Mouse (Mus musculus): ENCODE data around the gene Rbbp5.

Rbbp5 gene

GRCm38 (mm10) chr1:132506058-132506457, 28.9 kb downstream of the Rbbp5 start, which contains the start of gene Tmem81:
Gene Tmem81, plus strand, starts transcription at chr1:132506230.
- no peak for DNase-seq

GRCm38 (mm10) chr1:132506656-132507055, 29.5 kb downstream of the Rbbp5 start:
- no peak for DNase-seq

GRCm38 (mm10) chr1:132509771-132510170, 32.6 kb downstream of the Rbbp5 start:
- peak; percentile 35 for DNase-seq

- peak; percentile 44 for DNase-seq
Measured at GRCm38 (mm10) chr1:132511521-132511920, 34.4 kb downstream of the Rbbp5 start.

GRCm38 (mm10) chr1:132512106-132512505, 34.9 kb downstream of the Rbbp5 start:
- peak; percentile 40 for DNase-seq

- peak; percentile 21 for DNase-seq
Measured at GRCm38 (mm10) chr1:132515339-132515738, 38.2 kb downstream of the Rbbp5 start.

GRCm38 (mm10) chr1:132516776-132517175, 39.6 kb downstream of the Rbbp5 start:
- DNase-seq: peak; percentile 49

- DNase-seq: peak; percentile 79
Measured at GRCm38 (mm10) chr1:132518621-132519020, 41.5 kb downstream of the Rbbp5 start.

- peak; percentile 9 for DNase-seq
Measured at GRCm38 (mm10) chr1:132519734-132520133, 42.6 kb downstream of the Rbbp5 start.

- DNase-seq: peak; percentile 58
Measured at GRCm38 (mm10) chr1:132520764-132521163, 43.6 kb downstream of the Rbbp5 start.

- DNase-seq: peak; percentile 39
Measured at GRCm38 (mm10) chr1:132523048-132523447, 45.9 kb downstream of the Rbbp5 start.

- peak; percentile 57 for DNase-seq
Measured at GRCm38 (mm10) chr1:132523920-132524319, 46.8 kb downstream of the Rbbp5 start.

GRCm38 (mm10) chr1:132525832-132526231, 48.7 kb downstream of the Rbbp5 start:
- peak; percentile 86 for DNase-seq

GRCm38 (mm10) chr1:132528071-132528470, 50.9 kb downstream of the Rbbp5 start:
- DNase-seq: peak; percentile 62

- DNase-seq: peak; percentile 95
Measured at GRCm38 (mm10) chr1:132528647-132529334, 51.6 kb downstream of the Rbbp5 start.

GRCm38 (mm10) chr1:132530631-132531191, 53.5 kb downstream of the Rbbp5 start:
- DNase-seq: peak; percentile 51

GRCm38 (mm10) chr1:132532521-132532920, 55.4 kb downstream of the Rbbp5 start:
- DNase-seq: no peak

- no peak for DNase-seq
Measured at GRCm38 (mm10) chr1:132533840-132534239, 56.7 kb downstream of the Rbbp5 start.

GRCm38 (mm10) chr1:132535541-132535940, 58.4 kb downstream of the Rbbp5 start:
- no peak for DNase-seq

- DNase-seq: no peak
Measured at GRCm38 (mm10) chr1:132536416-132536815, 59.3 kb downstream of the Rbbp5 start.

- DNase-seq: peak; percentile 95
Measured at GRCm38 (mm10) chr1:132537736-132538135, 60.6 kb downstream of the Rbbp5 start.

- DNase-seq: peak; percentile 51
Measured at GRCm38 (mm10) chr1:132540701-132541100, 63.5 kb downstream of the Rbbp5 start.

GRCm38 (mm10) chr1:132541171-132541823, 64.1 kb downstream of the Rbbp5 start:
- peak; percentile 81 for DNase-seq
